Mouse (Mus musculus) mouse embryonic stem cell (cell line): Measurements from ENCODE around the gene Tmprss4.

Source experiments
- in situ Hi-C, 2 experiments: fragments of 300-500 bp; cut with MboI; formaldehyde crosslinking; loops; 1 replicate in 1 of 2; 3 replicates in 1 of 2; pipeline ENCODE4 v1.14.3; 2019 to 2020; ENCODE audit warnings: low sequenced_read_pairs in 2 of 2, low pct_unique_long_range_greater_than_20kb in 1 of 2, mixed read lengths in 1 of 2; ENCODE audit not compliant: unreplicated experiment in 1 of 2

The Tmprss4 gene

GRCm38 (mm10) chr9:45146267-45146597, 57.7 kb downstream of the Tmprss4 start:
- in situ Hi-C loops: loop anchor here (10.0 to 25.0 kb wide), 2 partner anchors 121 to 684 kb away; partner anchors contain the start of gene Upk2 (in 1 of the 2)

- in situ Hi-C loops: loop anchor here (10.0 to 25.0 kb wide), 2 partner anchors 121 to 683 kb away; partner anchors contain the start of gene Upk2 (in 1 of the 2)
Measured at GRCm38 (mm10) chr9:45145533-45146266, 58.2 kb downstream of the Tmprss4 start.

- in situ Hi-C loops: loop anchor here (10.0 to 25.0 kb wide), 2 partner anchors 118 to 680 kb away; partner anchors contain the start of gene Upk2 (in 1 of the 2)
Measured at GRCm38 (mm10) chr9:45142686-45143085, 61.2 kb downstream of the Tmprss4 start.

DNA sequence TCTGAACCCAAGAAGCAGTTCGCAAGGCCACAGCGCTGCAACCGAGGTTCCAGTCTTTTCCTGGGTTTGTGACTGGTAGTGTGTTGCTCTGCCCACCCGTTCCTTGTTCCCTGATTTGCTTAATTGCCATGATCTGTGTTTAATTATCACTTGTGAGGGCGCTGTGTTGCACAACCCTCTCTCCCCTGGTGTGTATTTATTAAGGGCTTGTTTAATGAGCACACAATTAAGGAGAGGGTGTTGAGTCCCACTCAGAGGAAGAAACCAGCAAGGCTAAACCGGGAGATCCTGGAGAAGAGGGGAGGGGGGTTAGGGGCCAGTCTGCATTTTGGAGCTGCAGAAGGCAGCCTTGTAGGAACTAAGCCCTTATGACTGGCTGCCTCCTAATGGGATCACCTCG, 62.9 kb downstream of the Tmprss4 start:
- in situ Hi-C loops: loop anchor here (10.0 to 25.0 kb wide), 2 partner anchors 116 to 679 kb away; partner anchors contain the start of gene Upk2 (in 1 of the 2)

DNA sequence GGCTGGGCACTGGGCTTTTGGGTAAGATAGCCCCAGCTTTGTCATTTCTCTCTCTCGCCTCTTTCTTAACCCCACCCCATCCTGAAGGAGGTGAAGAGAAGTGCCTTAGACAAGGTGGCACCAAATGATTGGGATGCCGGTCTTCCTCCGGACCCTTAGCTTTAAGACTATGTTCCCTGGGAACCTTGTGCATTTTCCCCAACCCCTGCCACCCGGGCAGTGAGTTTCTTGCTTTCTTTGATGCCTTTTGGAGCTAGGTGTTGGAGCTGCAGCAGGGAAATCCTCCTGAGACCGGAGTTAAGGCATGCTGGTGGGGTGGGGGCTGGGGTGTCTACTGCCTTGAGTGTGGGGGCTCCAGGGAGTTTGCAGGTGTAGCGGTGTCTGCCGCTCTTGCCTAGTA, 64.8 kb downstream of the Tmprss4 start:
- in situ Hi-C loops: loop anchor here in 1 of 2 experiments (25.0 kb wide), 1 partner anchor 677 kb away; the partner anchor contains the start of gene Upk2

GRCm38 (mm10) chr9:45138191-45139032, 65.5 kb downstream of the Tmprss4 start, which contains the start of gene Scn4b:
Gene Scn4b, plus strand, starts transcription at chr9:45138395.
- in situ Hi-C loops: loop anchor here in 1 of 2 experiments (25.0 kb wide), 1 partner anchor 676 kb away; the partner anchor contains the start of gene Upk2

GRCm38 (mm10) chr9:45136442-45137169, 67.3 kb downstream of the Tmprss4 start:
- in situ Hi-C loops: loop anchor here in 1 of 2 experiments (25.0 kb wide), 1 partner anchor 674 kb away; the partner anchor contains the start of gene Upk2

GRCm38 (mm10) chr9:45133484-45134310, 70.2 kb downstream of the Tmprss4 start:
- in situ Hi-C loops: loop anchor here in 1 of 2 experiments (25.0 kb wide), 1 partner anchor 671 kb away; the partner anchor contains the start of gene Upk2

- in situ Hi-C loops: loop anchor here in 1 of 2 experiments (25.0 kb wide), 1 partner anchor 668 kb away; the partner anchor contains the start of gene Upk2
Measured at GRCm38 (mm10) chr9:45130119-45130518, 73.8 kb downstream of the Tmprss4 start.

DNA sequence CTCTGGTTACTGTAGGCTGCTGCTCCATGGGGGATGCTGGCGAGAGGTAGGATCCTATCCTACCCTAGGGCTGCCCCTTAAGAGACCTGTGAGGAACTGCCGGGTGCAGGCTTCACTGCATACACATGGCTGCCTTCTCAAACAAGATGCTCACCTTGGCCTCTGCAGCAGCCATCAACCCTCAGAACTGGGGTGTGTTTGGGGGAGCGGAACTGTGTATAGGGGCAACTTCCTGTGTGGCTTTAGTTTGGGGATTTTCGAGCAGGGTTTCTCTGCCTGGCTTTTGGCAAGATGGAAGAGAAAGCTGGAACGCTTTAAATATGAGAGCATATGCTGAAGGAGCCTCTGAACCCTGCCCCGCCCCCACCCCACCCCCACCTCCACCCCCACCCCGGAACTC, 77.0 kb downstream of the Tmprss4 start:
- in situ Hi-C loops: loop anchor here in 1 of 2 experiments (25.0 kb wide), 1 partner anchor 665 kb away; the partner anchor contains the start of gene Upk2

GRCm38 (mm10) chr9:45125211-45125610, 78.7 kb downstream of the Tmprss4 start:
- in situ Hi-C loops: loop anchor here in 1 of 2 experiments (25.0 kb wide), 1 partner anchor 663 kb away; the partner anchor contains the start of gene Upk2
